Mouse (Mus musculus) spleen, postnatal 4 days (tissue): Measurements from ENCODE around the gene Zfp507.
A peak's percentile ranks its signal among the peaks of the same experiment; 100 is the strongest.

Experiments used
- DNase-seq, 2 experiments: peaks; one replicate each; pipeline ENCODE4 v3.0.0; 2022; ENCODE audit warnings: low spot score in 2 of 2

The Zfp507 gene

GRCm38 (mm10) chr7:35782252-35782651 lies 20.6 kb downstream of the Zfp507 start:
- DNase-seq = no peak

GRCm38 (mm10) chr7:35774127-35774526 lies 28.7 kb downstream of the Zfp507 start:
- DNase-seq = no peak

GRCm38 (mm10) chr7:35772347-35772746 lies 30.5 kb downstream of the Zfp507 start:
- DNase-seq = no peak

GRCm38 (mm10) chr7:35771106-35771505 lies 31.7 kb downstream of the Zfp507 start:
- DNase-seq = no peak

- no peak for DNase-seq
Observed at GRCm38 (mm10) chr7:35770122-35770521, 32.7 kb downstream of the Zfp507 start.

- DNase-seq = no peak
Observed at GRCm38 (mm10) chr7:35764461-35764860, 38.3 kb downstream of the Zfp507 start.

- no peak for DNase-seq
Observed at GRCm38 (mm10) chr7:35761801-35762200, 41.0 kb downstream of the Zfp507 start.

GRCm38 (mm10) chr7:35759602-35760001 lies 43.2 kb downstream of the Zfp507 start:
- no peak for DNase-seq

- no peak for DNase-seq
Observed at GRCm38 (mm10) chr7:35756510-35757440, 46.0 kb downstream of the Zfp507 start.

- DNase-seq = no peak
Observed at GRCm38 (mm10) chr7:35754886-35755168, 48.0 kb downstream of the Zfp507 start.

GRCm38 (mm10) chr7:35754033-35754885 lies 48.5 kb downstream of the Zfp507 start, which contains the start of gene Dpy19l3:
TSS of gene Dpy19l3 (minus strand) at chr7:35754454.
- DNase-seq = peak; percentile 87 to 96

- DNase-seq = no peak
Observed at GRCm38 (mm10) chr7:35753319-35754032, 49.3 kb downstream of the Zfp507 start.

GRCm38 (mm10) chr7:35750873-35751272 lies 51.9 kb downstream of the Zfp507 start:
- DNase-seq = no peak

- no peak for DNase-seq
Observed at GRCm38 (mm10) chr7:35747397-35747964, 55.3 kb downstream of the Zfp507 start.

GRCm38 (mm10) chr7:35746686-35747396 lies 56.0 kb downstream of the Zfp507 start:
- no peak for DNase-seq

GRCm38 (mm10) chr7:35745281-35745702 lies 57.5 kb downstream of the Zfp507 start:
- DNase-seq = no peak

- no peak for DNase-seq
Observed at GRCm38 (mm10) chr7:35744771-35745170, 58.0 kb downstream of the Zfp507 start.

- DNase-seq = no peak
Observed at GRCm38 (mm10) chr7:35742310-35742709, 60.5 kb downstream of the Zfp507 start.

- no peak for DNase-seq
Observed at GRCm38 (mm10) chr7:35741858-35742257, 60.9 kb downstream of the Zfp507 start.

- peak; percentile 56 to 82 for DNase-seq
Observed at GRCm38 (mm10) chr7:35740489-35741230, 62.1 kb downstream of the Zfp507 start.
